Mouse (Mus musculus) stomach, embryonic 16.5 days (tissue): Measurements from ENCODE around the gene Gm11937. TPM values are rescaled to one million over a fixed set of nuclear protein-coding genes. Genes with fewer than 3 reads are reported as not detected.
"Not testable (repeated sequence)": the region's sequence is repeated elsewhere in the genome, so short reads cannot be mapped to it uniquely, and the experiment has no call there.

Experiments used
- ATAC-seq: fragments of 200-750 bp; cut with Nextera tagmentation; 2 replicates; pipeline ENCODE4 v1.8.0; 2017; ENCODE audit warnings: moderate number of reproducible peaks, moderate TSS enrichment; ENCODE audit not compliant: insufficient read depth, low FRiP score
- H3K27ac ChIP-seq: fragments of 300-500 bp; sonication (generic); 2 replicates; pipeline ENCODE4 v1.5.1; 2014; ENCODE audit warnings: low read length
- H3K27me3 ChIP-seq: fragments of 300-500 bp; sonication (generic); 2 replicates; pipeline ENCODE4 v1.6.1; 2014; ENCODE audit warnings: low read length, control low read depth, mixed read lengths; ENCODE audit not compliant: control insufficient read depth, insufficient read depth
- H3K36me3 ChIP-seq: fragments of 300-500 bp; sonication (generic); 2 replicates; pipeline ENCODE4 v1.6.1; 2014; ENCODE audit warnings: low read length; ENCODE audit not compliant: control insufficient read depth, insufficient read depth
- H3K4me1 ChIP-seq: fragments of 300-500 bp; sonication (generic); 2 replicates; pipeline ENCODE4 v1.6.1; 2014; ENCODE audit warnings: low read length, control low read depth, mixed read lengths; ENCODE audit not compliant: control insufficient read depth, insufficient read depth
- H3K4me2 ChIP-seq: fragments of 300-500 bp; sonication (generic); 2 replicates; pipeline ENCODE4 v1.6.1; 2014; ENCODE audit warnings: low read depth, low read length, mixed read lengths
- H3K4me3 ChIP-seq: fragments of 300-500 bp; sonication (generic); replicated peaks from 2 replicates; pipeline ENCODE4 v1.5.1; 2014; ENCODE audit warnings: mild to moderate bottlenecking, low read length
- H3K9ac ChIP-seq: fragments of 300-500 bp; sonication (generic); 2 replicates; pipeline ENCODE4 v1.6.1; 2014; ENCODE audit warnings: low read length
- H3K9me3 ChIP-seq: fragments of 300-500 bp; sonication (generic); replicated peaks from 2 replicates; pipeline ENCODE4 v1.6.1; 2016; ENCODE audit warnings: low read length, control low read depth; ENCODE audit not compliant: control insufficient read depth
- WGBS: fragments of 180-500 bp; shearing (Covaris S2); extraction: QIAGEN DNeasy Blood & Tissue Kit; methylation state at CpG from one replicate; pipeline ENCODE4 v1.1.7; 2014; 5-methylcytosine and 5-hydroxymethylcytosine counted together
- polyA plus RNA-seq: library from polyadenylated mRNA; unstranded; fragments of >200 nt; fragmentation: Nextera tagmentation; extraction: Ambion mirVana; gene quantifications from 2 replicates; pipeline ENCODE4 v1.2.1, GENCODE M21; 2015

The Gm11937 gene
- polyA plus RNA-seq, 1 experiment from 2014 or later: not detected

DNA sequence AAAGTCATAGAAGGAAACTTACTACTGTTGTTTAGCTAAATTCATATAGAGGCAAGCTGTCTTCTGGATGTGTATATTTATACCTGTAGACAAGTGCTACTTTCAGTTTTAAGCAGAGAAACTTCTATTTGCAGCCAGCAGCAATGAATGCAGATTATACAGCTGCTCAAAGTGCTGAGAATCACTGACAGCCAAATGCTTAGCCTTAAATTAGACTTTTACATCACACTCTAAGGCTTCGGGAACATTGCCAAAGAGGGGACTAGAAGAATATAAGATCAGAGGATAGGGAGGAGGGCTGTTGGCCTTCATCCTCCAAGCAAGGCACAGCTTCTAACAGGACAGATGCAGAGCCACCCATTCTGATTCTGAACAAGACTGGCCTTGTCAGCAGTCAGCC is 27.1 kb upstream of the Gm11937 start:
- ATAC-seq: no peak
- WGBS: 62% methylated on average over 1 of the region's 1 CpGs
- Histone ChIP-seq H3K4me1 (no peaks in the 10 kb centered on the region), H3K9me3 (no peaks in the 10 kb centered on the region), H3K4me2 (no peak overlapping the region), H3K4me3 (no peak overlapping the region), H3K27me3 (no peaks in the 10 kb centered on the region), H3K9ac (no peak overlapping the region), H3K36me3 (no peaks in the 10 kb centered on the region), H3K27ac (no peak overlapping the region)

DNA sequence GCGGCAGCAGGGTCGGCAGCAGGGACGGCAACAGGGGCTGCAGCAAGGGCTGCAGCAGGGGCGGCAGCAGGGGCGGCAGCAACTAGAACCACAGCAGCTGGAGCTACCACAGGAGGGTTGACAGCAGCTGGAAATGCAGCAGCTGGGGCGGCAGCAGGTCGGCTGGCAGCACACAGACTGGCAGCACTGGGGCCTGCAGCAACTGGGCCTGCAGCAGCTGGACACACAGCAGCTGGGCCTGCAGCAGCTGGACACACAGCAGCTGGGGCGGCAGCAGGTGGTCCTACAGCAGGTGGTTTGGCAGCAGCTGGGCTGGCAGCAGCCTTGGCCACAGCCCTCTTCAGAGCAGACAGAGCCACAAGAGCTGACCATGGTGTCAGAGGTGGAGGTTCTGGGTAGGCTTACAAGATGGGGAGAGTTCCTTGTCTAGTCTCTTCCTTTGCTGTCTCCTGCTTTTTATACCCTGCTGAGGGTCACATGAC is 24.7 kb upstream of the Gm11937 start, which contains the start of gene Krtap4-2:
Gene Krtap4-2 (minus strand): TSS at position 432 of the 482 bp plus-strand sequence.
- H3K27me3 ChIP-seq: no peaks in the 10 kb centered on the region
- no peak within 1 kb of the TSS for H3K4me3 ChIP-seq
- H3K9me3 ChIP-seq: no peaks in the 10 kb centered on the region
- ATAC-seq: no peak
- H3K4me2 ChIP-seq: no peak within 1 kb of the TSS
- H3K27ac ChIP-seq: no peak within 1 kb of the TSS
- no peak within 1 kb of the TSS for H3K9ac ChIP-seq
- 34% methylated on average over 7 of the region's 8 CpGs for WGBS
- H3K4me1 ChIP-seq: no peaks in the 10 kb centered on the region
- H3K36me3 ChIP-seq: no peaks in the 10 kb centered on the region

DNA sequence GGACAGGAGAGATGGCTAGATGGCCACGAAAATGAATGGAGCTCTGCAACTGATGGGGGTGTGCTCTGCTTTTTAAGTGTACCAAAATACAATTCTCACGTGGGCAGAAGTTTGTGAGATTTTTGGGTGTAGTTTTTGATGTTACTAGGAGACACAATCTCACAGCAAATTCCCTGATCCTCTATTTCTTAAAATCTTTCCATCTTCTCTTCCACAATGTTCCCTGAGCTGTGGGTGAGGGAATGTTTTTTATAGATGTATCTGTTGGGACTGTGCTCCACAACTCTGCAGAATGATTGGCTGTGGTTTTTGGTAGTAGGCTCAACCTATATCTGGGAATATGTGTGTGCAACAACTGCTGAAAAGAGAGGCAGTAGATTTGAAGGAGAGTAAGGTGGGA is 23.3 kb upstream of the Gm11937 start:
- 72% methylated on average over 2 of the region's 2 CpGs for WGBS
- no peak overlapping the region for H3K9ac ChIP-seq
- no peak overlapping the region for H3K27ac ChIP-seq
- H3K9me3 ChIP-seq: no peaks in the 10 kb centered on the region
- no peak overlapping the region for H3K4me2 ChIP-seq
- ATAC-seq: no peak
- no peaks in the 10 kb centered on the region for H3K4me1 ChIP-seq
- no peaks in the 10 kb centered on the region for H3K27me3 ChIP-seq
- H3K36me3 ChIP-seq: no peaks in the 10 kb centered on the region
- no peak overlapping the region for H3K4me3 ChIP-seq

DNA sequence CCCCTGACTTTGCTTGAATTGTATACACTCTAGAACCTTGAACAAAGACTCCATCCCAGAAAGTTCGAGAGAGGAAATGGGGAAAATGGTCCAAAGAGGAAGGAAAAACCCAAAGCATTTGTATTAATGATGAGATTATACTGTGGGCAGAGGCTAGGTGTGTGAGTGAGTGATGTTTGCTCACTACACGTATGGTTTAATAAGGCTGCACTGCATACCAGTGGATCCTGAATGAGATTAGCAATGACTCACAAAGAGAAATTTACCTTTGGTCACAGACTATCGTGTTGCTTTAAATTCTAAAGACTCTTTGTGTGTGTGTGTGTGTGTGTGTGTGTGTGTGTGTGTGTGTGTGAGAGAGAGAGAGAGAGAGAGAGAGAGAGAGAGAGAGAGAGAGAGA is 20.9 kb upstream of the Gm11937 start:
- WGBS: 49% methylated on average over 3 of the region's 3 CpGs
- no peaks in the 10 kb centered on the region for H3K36me3 ChIP-seq

DNA sequence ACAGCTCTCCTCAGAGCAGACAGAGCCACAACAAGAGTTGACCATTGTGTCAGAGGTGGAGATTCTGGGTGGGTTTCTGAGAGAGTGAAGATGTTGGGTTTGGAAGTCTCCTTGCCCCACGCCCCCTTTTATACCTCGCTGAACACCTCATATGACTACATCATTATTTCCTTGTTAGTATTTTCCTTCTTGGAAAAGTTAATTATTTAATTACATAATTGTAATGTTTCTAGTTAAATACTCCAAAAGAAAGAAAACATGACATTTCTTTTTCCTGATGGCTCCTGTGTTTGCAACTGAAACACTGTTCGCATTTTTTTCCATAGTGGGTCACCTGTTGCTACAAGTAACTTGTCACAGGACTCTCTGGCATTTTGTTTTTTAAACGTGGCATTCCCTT is 18.1 kb upstream of the Gm11937 start, which contains the start of gene Krtap4-1:
Gene Krtap4-1 (minus strand): TSS at position 101 of the 400 bp plus-strand sequence.
- Histone ChIP-seq H3K4me1 (no peaks in the 10 kb centered on the region), H3K27ac (no peak within 1 kb of the TSS), H3K4me2 (no peak within 1 kb of the TSS), H3K9ac (no peak within 1 kb of the TSS), H3K9me3 (no peaks in the 10 kb centered on the region), H3K4me3 (no peak within 1 kb of the TSS), H3K36me3 (no peaks in the 10 kb centered on the region), H3K27me3 (no peaks in the 10 kb centered on the region)
- 79% methylated on average over 4 of the region's 4 CpGs for WGBS
- ATAC-seq: no peak

More for the DNA sequence above, 20.9 kb upstream of the Gm11937 start:
- peak; percentile 60; the same call in 1 of the 2 replicates for ATAC-seq
- Histone ChIP-seq H3K9me3 (no peaks in the 10 kb centered on the region), H3K27ac (no peak overlapping the region), H3K4me2 (no peak overlapping the region), H3K9ac (no peak overlapping the region), H3K27me3 (no peaks in the 10 kb centered on the region), H3K4me3 (no peak overlapping the region), H3K4me1 (no peaks in the 10 kb centered on the region)

DNA sequence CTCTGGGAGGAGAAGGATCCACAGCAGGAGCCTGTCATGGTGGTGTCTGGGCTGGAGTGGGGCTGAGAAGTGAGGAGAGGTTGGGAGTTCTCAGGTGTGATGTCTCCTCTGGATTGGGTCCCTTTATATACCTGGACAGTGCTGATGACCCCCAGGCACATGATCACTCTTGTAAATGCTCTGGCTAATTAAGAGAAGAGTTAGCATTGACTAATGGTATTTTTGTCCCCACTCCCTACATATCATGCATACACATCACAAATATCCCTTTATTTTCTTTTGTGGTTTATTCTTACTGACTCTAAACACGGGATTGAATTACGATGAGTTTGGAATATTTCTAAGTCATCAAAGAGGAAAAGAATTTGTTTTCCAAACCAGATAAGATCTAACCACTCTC is 10.3 kb upstream of the Gm11937 start, which contains the start of gene Gm11562:
Gene Gm11562 (minus strand): TSS at position 101 of the 400 bp plus-strand sequence.
- no peak for ATAC-seq
- WGBS: 84% methylated on average over 2 of the region's 2 CpGs
- Histone ChIP-seq H3K4me2 (no peak within 1 kb of the TSS), H3K9ac (no peak within 1 kb of the TSS), H3K9me3 (no peaks in the 10 kb centered on the region), H3K27me3 (no peaks in the 10 kb centered on the region), H3K4me1 (no peaks in the 10 kb centered on the region), H3K4me3 (no peak within 1 kb of the TSS), H3K36me3 (no peaks in the 10 kb centered on the region), H3K27ac (no peak within 1 kb of the TSS)

- H3K36me3 ChIP-seq: no peaks in the 10 kb centered on the region
- no peak within 1 kb of the TSS for H3K4me3 ChIP-seq
- no peaks in the 10 kb centered on the region for H3K9me3 ChIP-seq
- H3K4me2 ChIP-seq: no peak within 1 kb of the TSS
- H3K27me3 ChIP-seq: no peaks in the 10 kb centered on the region
- no peak for ATAC-seq
- WGBS: 60% methylated on average over 3 of the region's 3 CpGs
- no peak within 1 kb of the TSS for H3K9ac ChIP-seq
- no peaks in the 10 kb centered on the region for H3K4me1 ChIP-seq
- no peak within 1 kb of the TSS for H3K27ac ChIP-seq
Measured at GRCm38 (mm10) chr11:99614796-99615363, 4.9 kb upstream of the Gm11937 start, which contains the start of gene Krtap2-4. Krtap2-4 (minus strand) TSS chr11:99614846.

DNA sequence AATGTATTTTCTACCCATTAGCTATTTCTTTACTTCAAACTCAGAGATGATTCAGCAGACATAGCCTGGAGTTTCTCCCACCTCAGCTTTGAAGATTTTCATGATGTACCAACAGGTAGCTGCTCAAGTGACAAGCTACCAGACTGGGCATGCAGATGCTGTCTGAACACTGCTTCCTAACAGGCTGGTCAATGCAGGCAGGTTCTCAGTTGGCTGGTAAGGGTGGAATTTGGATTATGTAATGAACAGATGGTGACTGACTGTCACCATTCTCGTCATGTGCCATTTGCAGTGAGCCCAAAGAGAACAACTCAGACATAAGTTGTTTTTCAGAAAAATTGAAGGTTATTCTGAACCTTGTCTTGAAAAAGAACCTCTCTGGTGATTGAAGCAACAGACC is 863 bp downstream of the Gm11937 start:
- Histone ChIP-seq H3K4me3 (no peak overlapping the region), H3K4me1 (no peaks in the 10 kb centered on the region), H3K36me3 (no peaks in the 10 kb centered on the region), H3K4me2 (no peak overlapping the region), H3K9me3 (no peaks in the 10 kb centered on the region), H3K27ac (no peak overlapping the region), H3K27me3 (no peaks in the 10 kb centered on the region), H3K9ac (no peak overlapping the region)
- 69% methylated on average over 1 of the region's 1 CpGs for WGBS
- ATAC-seq: no peak

DNA sequence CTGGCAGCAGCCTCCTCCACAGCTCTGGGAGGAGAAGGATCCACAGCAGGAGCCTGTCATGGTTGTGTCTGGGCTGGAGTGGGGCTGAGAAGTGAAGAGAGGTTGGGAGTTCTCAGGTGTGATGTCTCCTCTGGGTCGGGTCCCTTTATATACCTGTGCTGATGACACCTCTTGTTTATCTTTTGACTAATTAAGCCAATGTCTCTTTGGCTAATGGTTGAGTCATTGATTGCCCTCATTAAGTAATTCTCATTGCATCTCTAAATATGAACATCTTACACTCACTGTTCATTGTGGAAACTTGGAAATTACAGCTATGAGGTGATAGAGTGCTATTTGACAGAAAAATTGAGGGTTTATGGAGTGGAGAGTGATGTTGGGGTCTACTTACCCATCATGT is 6.8 kb downstream of the Gm11937 start, which contains the start of gene Gm11938:
Gene Gm11938 (minus strand): TSS at position 101 of the 400 bp plus-strand sequence.
- not testable (repeated sequence) for H3K9me3 ChIP-seq, H3K36me3 ChIP-seq, H3K4me3 ChIP-seq, ATAC-seq, H3K27ac ChIP-seq, H3K9ac ChIP-seq, H3K4me1 ChIP-seq, H3K4me2 ChIP-seq, H3K27me3 ChIP-seq
- 26% methylated on average over 1 of the region's 1 CpGs for WGBS
